Mouse (Mus musculus): ENCODE data around the gene Gpm6a. TPM values are rescaled to one million over a fixed set of nuclear protein-coding genes. Genes with fewer than 3 reads are reported as not detected.

Gpm6a gene
- total and polyA plus RNA-seq, 3 experiments, result not detected

- H3K27me3 ChIP-seq (ENCODE audit: control insufficient read depth in 1 of 2, insufficient read depth in 2 of 2, low read length in 2 of 2), result no peaks in the 10 kb centered on the region
- H3K9me3 ChIP-seq (replicated peaks; ENCODE audit: insufficient read depth, low read length), result no peaks in the 10 kb centered on the region
- no peak overlapping the region for H3K9ac ChIP-seq (ENCODE audit: control insufficient read depth, low read depth, low read length, poor library complexity, severe bottlenecking)
- H3K4me3 ChIP-seq (ENCODE audit: control insufficient read depth in 1 of 2, insufficient read depth in 1 of 2, low read depth in 2 of 2, low read length in 2 of 2), result no peak overlapping the region
- H3K27ac ChIP-seq (ENCODE audit: control insufficient read depth, low read depth, low read length), result no peak overlapping the region
- no peaks in the 10 kb centered on the region for H3K4me1 ChIP-seq (ENCODE audit: control insufficient read depth in 1 of 2, insufficient read depth in 2 of 2, low read length in 2 of 2)
- TF ChIP-seq POLR2A (IDR thresholded peaks at IDR 0.05; ENCODE audit: control insufficient read depth in 1 of 2, insufficient read depth in 1 of 2, low read depth in 1 of 2, low read length in 2 of 2, poor library complexity in 1 of 2), result no peak
- TF ChIP-seq CTCF (IDR thresholded peaks at IDR 0.05 in 2 of 3, conservative IDR thresholded peaks at IDR 0.05 in 1 of 3; ENCODE audit: control insufficient read depth in 1 of 3, insufficient read depth in 1 of 3, low read depth in 2 of 3, low read length in 3 of 3, poor library complexity in 1 of 3, severe bottlenecking in 1 of 3), result no peak
- TF ChIP-seq UBTF (IDR thresholded peaks at IDR 0.05; ENCODE audit: borderline replicate concordance, insufficient read depth, low read depth, low read length), result no peak
- no peak for TF ChIP-seq KAT2A (conservative IDR thresholded peaks at IDR 0.05; ENCODE audit: low read depth, low read length)
- TF ChIP-seq ETS1 (IDR thresholded peaks at IDR 0.05; ENCODE audit: low read depth, low read length), result no peak
- TF ChIP-seq MAZ (IDR thresholded peaks at IDR 0.05; ENCODE audit: low read depth, low read length), result no peak
- TF ChIP-seq JUND (IDR thresholded peaks at IDR 0.05; ENCODE audit: low read depth, low read length), result no peak
- no peak for TF ChIP-seq E2F4 (IDR thresholded peaks at IDR 0.05; ENCODE audit: borderline replicate concordance, low read depth, low read length)
- no peak for TF ChIP-seq ZKSCAN1 (IDR thresholded peaks at IDR 0.05; ENCODE audit: low read depth, low read length)
- TF ChIP-seq ZC3H11A (IDR thresholded peaks at IDR 0.05; ENCODE audit: low read depth, low read length), result no peak
- TF ChIP-seq RAD21 (IDR thresholded peaks at IDR 0.05; ENCODE audit: low read depth, low read length), result no peak
- no peak for TF ChIP-seq ZNF384 (IDR thresholded peaks at IDR 0.05; ENCODE audit: low read depth, low read length)
- no peak for TF ChIP-seq CHD2 (IDR thresholded peaks at IDR 0.05; ENCODE audit: low read length)
- TF ChIP-seq GATA1 (IDR thresholded peaks at IDR 0.05; ENCODE audit: low read depth, low read length), result no peak
- TF ChIP-seq CHD1 (IDR thresholded peaks at IDR 0.05; ENCODE audit: low read depth, low read length), result no peak
- no peak for TF ChIP-seq MXI1 (IDR thresholded peaks at IDR 0.05; ENCODE audit: low read depth, low read length)
- TF ChIP-seq MYB (IDR thresholded peaks at IDR 0.05; ENCODE audit: low read depth, low read length), result no peak
- no peaks in the 10 kb centered on the region for H3K79me2 ChIP-seq (ENCODE audit: control insufficient read depth, insufficient read depth, low read length, poor library complexity)
- H3K36me3 ChIP-seq (ENCODE audit: control insufficient read depth in 1 of 2, insufficient read depth in 2 of 2, low read length in 2 of 2), result no peaks in the 10 kb centered on the region
- no peak for DNase-seq (ENCODE audit: low read depth, low spot score)
Observed at GRCm38 (mm10) chr8:54975927-54976326, 21.3 kb downstream of the Gpm6a start.

DNA sequence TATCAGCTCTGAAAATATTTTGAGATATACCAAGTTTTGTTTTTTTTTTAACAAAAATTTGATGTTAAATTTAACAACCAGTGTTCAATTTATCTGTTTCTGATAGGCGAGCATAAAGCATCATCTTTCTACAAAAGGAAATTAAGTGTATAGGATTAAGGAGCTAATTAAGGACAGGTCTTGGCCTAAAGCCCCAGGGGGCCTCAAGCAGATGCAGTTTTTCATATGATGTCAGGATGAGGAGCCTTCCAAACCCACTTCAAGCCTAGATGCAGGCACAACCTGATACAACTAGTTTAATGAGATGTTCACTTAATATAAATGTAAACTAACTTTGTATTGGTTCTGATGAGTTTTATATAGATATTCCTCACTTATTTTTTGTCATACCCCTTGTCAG, 22.0 kb downstream of the Gpm6a start:
- H3K4me3 ChIP-seq (ENCODE audit: control insufficient read depth in 1 of 2, insufficient read depth in 1 of 2, low read depth in 2 of 2, low read length in 2 of 2), result no peak overlapping the region
- H3K4me1 ChIP-seq (ENCODE audit: control insufficient read depth in 1 of 2, insufficient read depth in 2 of 2, low read length in 2 of 2), result no peaks in the 10 kb centered on the region
- no peaks in the 10 kb centered on the region for H3K27me3 ChIP-seq (ENCODE audit: control insufficient read depth in 1 of 2, insufficient read depth in 2 of 2, low read length in 2 of 2)
- DNase-seq (ENCODE audit: low read depth, low spot score), result no peak
- H3K9ac ChIP-seq (ENCODE audit: control insufficient read depth, low read depth, low read length, poor library complexity, severe bottlenecking), result no peak overlapping the region
- H3K79me2 ChIP-seq (ENCODE audit: control insufficient read depth, insufficient read depth, low read length, poor library complexity), result no peaks in the 10 kb centered on the region
- no peak for TF ChIP-seq TCF12 (IDR thresholded peaks at IDR 0.05; ENCODE audit: low read depth, low read length)
- no peak for TF ChIP-seq POLR2AphosphoS5 (IDR thresholded peaks at IDR 0.05; ENCODE audit: borderline replicate concordance, low read depth, low read length)
- no peak for TF ChIP-seq USF1 (IDR thresholded peaks at IDR 0.05; ENCODE audit: low read depth, low read length)
- no peak for TF ChIP-seq UBTF (IDR thresholded peaks at IDR 0.05; ENCODE audit: borderline replicate concordance, insufficient read depth, low read depth, low read length)
- no peak for TF ChIP-seq ZKSCAN1 (IDR thresholded peaks at IDR 0.05; ENCODE audit: low read depth, low read length)
- TF ChIP-seq MXI1 (IDR thresholded peaks at IDR 0.05; ENCODE audit: low read depth, low read length), result no peak
- no peak for TF ChIP-seq MYB (IDR thresholded peaks at IDR 0.05; ENCODE audit: low read depth, low read length)
- TF ChIP-seq ZMIZ1 (IDR thresholded peaks at IDR 0.05; ENCODE audit: low read depth, low read length), result no peak
- no peak for TF ChIP-seq MEF2A (IDR thresholded peaks at IDR 0.05; ENCODE audit: extremely low read depth, insufficient replicate concordance, low read depth, low read length, poor library complexity, severe bottlenecking)
- no peak for TF ChIP-seq SIN3A (IDR thresholded peaks at IDR 0.05; ENCODE audit: low read length)
- TF ChIP-seq JUND (IDR thresholded peaks at IDR 0.05; ENCODE audit: low read depth, low read length), result no peak
- TF ChIP-seq HCFC1 (IDR thresholded peaks at IDR 0.05; ENCODE audit: low read depth, low read length), result no peak
- no peak for TF ChIP-seq GATA1 (IDR thresholded peaks at IDR 0.05; ENCODE audit: low read depth, low read length)
- no peak for TF ChIP-seq CTCF (IDR thresholded peaks at IDR 0.05 in 2 of 3, conservative IDR thresholded peaks at IDR 0.05 in 1 of 3; ENCODE audit: control insufficient read depth in 1 of 3, insufficient read depth in 1 of 3, low read depth in 2 of 3, low read length in 3 of 3, poor library complexity in 1 of 3, severe bottlenecking in 1 of 3)
- H3K27ac ChIP-seq (ENCODE audit: control insufficient read depth, low read depth, low read length), result no peak overlapping the region
- no peaks in the 10 kb centered on the region for H3K9me3 ChIP-seq (replicated peaks; ENCODE audit: insufficient read depth, low read length)
- H3K36me3 ChIP-seq (ENCODE audit: control insufficient read depth in 1 of 2, insufficient read depth in 2 of 2, low read length in 2 of 2), result no peaks in the 10 kb centered on the region

All from MEL (cell line).